Mouse (Mus musculus) CH12.LX (cell line): ENCODE measurements around the gene Gm10197. TPM values are rescaled to one million over a fixed set of nuclear protein-coding genes. Genes with fewer than 3 reads are reported as not detected.

Experiments used
- DNase-seq: peaks from one replicate; pipeline ENCODE4 v3.0.0-alpha.2; 2013; ENCODE audit errors: extremely low read depth
- H3K27ac ChIP-seq: 2 replicates; pipeline ENCODE4 v1.5.1; 2012; ENCODE audit warnings: low read depth, mild to moderate bottlenecking, control low read depth, moderate library complexity; ENCODE audit not compliant: insufficient read depth
- H3K27me3 ChIP-seq: replicated peaks from 2 replicates; pipeline ENCODE3; 2012; ENCODE audit warnings: inconsistent platforms
- H3K36me3 ChIP-seq, 2 experiments: replicated peaks in 1 of 2; 2 replicates each; pipeline versions ENCODE3 to v1.6.1; 2012; ENCODE audit warnings: inconsistent platforms in 1 of 2, low read length in 1 of 2, mild to moderate bottlenecking in 1 of 2, mixed read lengths in 1 of 2, moderate library complexity in 1 of 2; ENCODE audit not compliant: control insufficient read depth in 1 of 2, insufficient read depth in 1 of 2
- H3K4me1 ChIP-seq, 2 experiments: 2 replicates each; pipeline ENCODE4 v1.6.1; 2012; ENCODE audit warnings: inconsistent platforms in 1 of 2, moderate library complexity in 1 of 2; ENCODE audit not compliant: insufficient read depth in 2 of 2, control insufficient read depth in 1 of 2
- H3K4me2 ChIP-seq: 2 replicates; pipeline ENCODE4 v1.6.1; 2012; ENCODE audit warnings: low read depth, mild to moderate bottlenecking, control low read depth; ENCODE audit not compliant: poor library complexity, insufficient read depth, severe bottlenecking
- H3K4me3 ChIP-seq, 3 experiments: fragments of 150-350 bp in 1 of 3; sonication (generic) in 1 of 3; replicated peaks in 1 of 3; 2 replicates each; pipeline versions ENCODE3 to v1.5.1; 2011 to 2012; ENCODE audit warnings: low read depth in 2 of 3, low read length in 2 of 3, mild to moderate bottlenecking in 2 of 3, moderate library complexity in 2 of 3, control low read depth in 1 of 3, improper control_type of control experiment in 1 of 3, inconsistent platforms in 1 of 3, mixed read lengths in 1 of 3; ENCODE audit not compliant: poor library complexity in 1 of 3
- H3K79me2 ChIP-seq: replicated peaks from 2 replicates; pipeline ENCODE4 v1.6.1; 2012; ENCODE audit warnings: mild to moderate bottlenecking, moderate library complexity; ENCODE audit not compliant: control insufficient read depth, poor library complexity, insufficient read depth, severe bottlenecking; ENCODE audit errors: extremely low read depth
- H3K9ac ChIP-seq: 2 replicates; pipeline ENCODE4 v1.6.1; 2012; ENCODE audit warnings: low read depth, mild to moderate bottlenecking, control low read depth, moderate library complexity; ENCODE audit not compliant: insufficient read depth
- H3K9me3 ChIP-seq: replicated peaks from 2 replicates; pipeline ENCODE3; 2012; ENCODE audit warnings: low read length, inconsistent platforms, mixed read lengths
- BHLHE40 ChIP-seq: IDR thresholded peaks from 2 replicates; pipeline ENCODE4 v1.6.1; 2011; ENCODE audit warnings: mild to moderate bottlenecking, low read depth, low read length, improper control_type of control experiment
- CHD1 ChIP-seq: IDR thresholded peaks from 2 replicates; pipeline ENCODE4 v1.6.1; 2012; ENCODE audit warnings: low read depth, low read length, improper control_type of control experiment, inconsistent platforms
- CTCF ChIP-seq, 2 experiments: IDR thresholded peaks in 1 of 2; conservative IDR thresholded peaks in 1 of 2; 2 replicates each; pipeline ENCODE4 v1.5.1; 2011 to 2012; ENCODE audit warnings: low read depth in 2 of 2, low read length in 2 of 2, improper control_type of control experiment in 1 of 2, inconsistent platforms in 1 of 2, mild to moderate bottlenecking in 1 of 2, moderate library complexity in 1 of 2
- ELF1 ChIP-seq: IDR thresholded peaks from 2 replicates; pipeline ENCODE4 v1.6.1; 2014; ENCODE audit warnings: low read depth, mild to moderate bottlenecking, inconsistent platforms, low read length, improper control_type of control experiment
- ETS1 ChIP-seq: conservative IDR thresholded peaks from 2 replicates; pipeline ENCODE4 v1.6.1; 2012; ENCODE audit warnings: low read depth, mild to moderate bottlenecking, inconsistent platforms, low read length, improper control_type of control experiment, moderate library complexity
- GABPA ChIP-seq: IDR thresholded peaks from 2 replicates; pipeline ENCODE4 v1.6.1; 2012; ENCODE audit warnings: low read depth, low read length, improper control_type of control experiment, inconsistent platforms; ENCODE audit not compliant: insufficient replicate concordance
- HCFC1 ChIP-seq: IDR thresholded peaks from 2 replicates; pipeline ENCODE4 v1.6.1; 2012; ENCODE audit warnings: low read depth, mild to moderate bottlenecking, inconsistent platforms, low read length, improper control_type of control experiment
- JUND ChIP-seq: conservative IDR thresholded peaks from 2 replicates; pipeline ENCODE4 v1.6.1; 2011; ENCODE audit warnings: low read depth, low read length, improper control_type of control experiment
- KAT2A ChIP-seq: IDR thresholded peaks from 2 replicates; pipeline ENCODE4 v1.6.1; 2012; ENCODE audit warnings: low read length, improper control_type of control experiment, inconsistent platforms; ENCODE audit not compliant: insufficient replicate concordance
- MAX ChIP-seq: IDR thresholded peaks from 2 replicates; pipeline ENCODE4 v1.6.1; 2011; ENCODE audit warnings: low read length, improper control_type of control experiment
- MAZ ChIP-seq: IDR thresholded peaks from 2 replicates; pipeline ENCODE4 v1.6.1; 2012; ENCODE audit warnings: low read depth, mild to moderate bottlenecking, inconsistent platforms, low read length, improper control_type of control experiment, moderate library complexity
- MXI1 ChIP-seq: IDR thresholded peaks from 2 replicates; pipeline ENCODE4 v1.6.1; 2011; ENCODE audit warnings: mild to moderate bottlenecking, low read depth, low read length, improper control_type of control experiment
- NELFE ChIP-seq: IDR thresholded peaks from 2 replicates; pipeline ENCODE4 v1.6.1; 2011; ENCODE audit warnings: low read depth, low read length, improper control_type of control experiment
- POLR2A ChIP-seq: IDR thresholded peaks from 2 replicates; pipeline ENCODE4 v1.6.1; 2011; ENCODE audit warnings: low read depth, mild to moderate bottlenecking, improper control_type of control experiment, low read length
- RAD21 ChIP-seq: IDR thresholded peaks from 2 replicates; pipeline ENCODE4 v1.6.1; 2011; ENCODE audit warnings: low read depth, mild to moderate bottlenecking, low read length, improper control_type of control experiment, moderate library complexity
- SMC3 ChIP-seq: IDR thresholded peaks from 2 replicates; pipeline ENCODE4 v1.6.1; 2011; ENCODE audit warnings: low read depth, low read length, improper control_type of control experiment
- TBP ChIP-seq: conservative IDR thresholded peaks from 2 replicates; pipeline ENCODE4 v1.6.1; 2011; ENCODE audit warnings: low read depth, low read length, improper control_type of control experiment
- TCF12 ChIP-seq: IDR thresholded peaks from 2 replicates; pipeline ENCODE4 v1.6.1; 2014; ENCODE audit warnings: low read depth, mild to moderate bottlenecking, inconsistent platforms, low read length, improper control_type of control experiment
- UBTF ChIP-seq: IDR thresholded peaks from 2 replicates; pipeline ENCODE4 v1.6.1; 2012; ENCODE audit warnings: low read depth, mild to moderate bottlenecking, inconsistent platforms, low read length, improper control_type of control experiment, moderate library complexity
- USF1 ChIP-seq: IDR thresholded peaks from 2 replicates; pipeline ENCODE4 v1.6.1; 2014; ENCODE audit warnings: low read depth, mild to moderate bottlenecking, inconsistent platforms, low read length, improper control_type of control experiment
- ZC3H11A ChIP-seq: IDR thresholded peaks from 2 replicates; pipeline ENCODE4 v1.6.1; 2012; ENCODE audit warnings: low read depth, mild to moderate bottlenecking, inconsistent platforms, low read length, improper control_type of control experiment
- ZKSCAN1 ChIP-seq: IDR thresholded peaks from 2 replicates; pipeline ENCODE4 v1.6.1; 2012; ENCODE audit warnings: low read depth, inconsistent platforms, low read length, improper control_type of control experiment, borderline replicate concordance
- ZMIZ1 ChIP-seq: IDR thresholded peaks from 2 replicates; pipeline ENCODE4 v1.6.1; 2012; ENCODE audit warnings: low read depth, mild to moderate bottlenecking, inconsistent platforms, low read length, improper control_type of control experiment
- dilution Hi-C: fragments of 300-500 bp; cut with MboI; formaldehyde crosslinking; loops from 2 replicates; pipeline ENCODE4 v1.14.3; 2020; ENCODE audit warnings: low sequenced_read_pairs; ENCODE audit not compliant: extremely low pct_unique_long_range_greater_than_20kb, extremely low pct_ligation_motif_present
- in situ Hi-C: fragments of 300-500 bp; cut with MboI; formaldehyde crosslinking; loops from 3 replicates; pipeline ENCODE4 v1.14.3; 2019; ENCODE audit warnings: low sequenced_read_pairs, low pct_ligation_motif_present, low pct_unique_long_range_greater_than_20kb, mixed read lengths
- polyA plus RNA-seq: library from polyadenylated mRNA; unstranded; fragments of >175 nt; gene quantifications from 2 replicates; pipeline ENCODE4 v1.2.1, GENCODE M21; 2012; ENCODE audit warnings: low read depth; ENCODE audit not compliant: insufficient read length
- total RNA-seq, 2 experiments: library from RNA; depleted of rRNA; stranded (reverse); fragments of 300-350 nt in 1 of 2; fragments of >200 nt in 1 of 2; gene quantifications; 2 replicates each; pipeline ENCODE4 v1.2.3; 2012 to 2014

Gm10197 gene
- total and polyA plus RNA-seq, 3 experiments = 3.9 to 11.5 TPM; not detected in 1

DNA sequence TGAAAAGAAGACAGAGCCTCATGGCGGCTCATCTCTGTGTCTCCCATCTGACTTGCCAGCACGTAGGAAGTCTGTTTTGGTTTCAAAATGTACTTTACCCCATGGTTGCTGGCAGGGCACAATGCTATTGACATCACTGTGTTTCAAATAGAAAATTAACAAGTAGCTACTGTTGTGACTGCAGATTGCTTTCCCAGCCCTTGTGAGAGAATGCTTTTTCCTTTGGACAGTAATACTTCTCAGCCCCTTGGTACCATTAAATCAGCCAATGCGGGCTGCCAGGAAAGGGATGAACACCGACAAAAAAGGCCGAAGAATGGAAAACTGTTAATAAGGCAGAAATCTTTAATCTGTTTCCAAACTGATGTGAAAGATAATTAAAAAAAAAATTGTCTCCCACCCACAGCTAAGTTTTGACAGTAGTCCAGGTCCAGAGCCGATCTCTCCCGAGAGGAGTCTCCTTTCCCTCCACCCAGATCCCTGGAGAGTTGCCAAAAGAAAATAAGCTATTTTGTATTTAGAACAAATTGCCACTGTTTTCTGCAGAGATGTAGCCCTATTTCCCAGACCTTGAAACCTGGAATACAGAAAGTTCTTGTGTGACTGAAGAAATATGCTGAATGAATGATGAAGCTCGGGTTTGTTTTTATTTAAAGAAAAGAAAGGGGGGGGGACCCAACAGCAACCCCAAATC, 11.2 kb downstream of the Gm10197 start:
- Histone ChIP-seq H3K4me2 (no peak overlapping the region), H3K9me3 (peaks cover 3% of the 10 kb centered on the region), H3K4me3 (no peak overlapping the region), H3K9ac (no peak overlapping the region), H3K4me1 (no peaks in the 10 kb centered on the region), H3K27me3 (no peaks in the 10 kb centered on the region), H3K36me3 (peaks cover 0 to 2% of the 10 kb centered on the region in 2 experiments), H3K27ac (no peak overlapping the region), H3K79me2 (no peaks in the 10 kb centered on the region)
- in situ Hi-C loops = loop anchor here (5.0 kb wide), 1 partner anchor 113 kb away; no protein-coding TSS in a partner anchor
- DNase-seq = no peak
- no peak for TF ChIP-seq ZC3H11A
- TF ChIP-seq TCF12 = no peak
- TF ChIP-seq UBTF = no peak
- no peak for TF ChIP-seq ELF1
- TF ChIP-seq CHD1 = no peak
- no peak for TF ChIP-seq RAD21
- no peak for TF ChIP-seq JUND
- TF ChIP-seq USF1 = no peak
- no peak for TF ChIP-seq GABPA
- no peak for TF ChIP-seq KAT2A
- no peak for TF ChIP-seq MAX
- no peak for TF ChIP-seq BHLHE40
- no peak for TF ChIP-seq POLR2A
- no peak for TF ChIP-seq SMC3
- no peak for TF ChIP-seq ZKSCAN1
- TF ChIP-seq ZMIZ1 = no peak
- TF ChIP-seq MXI1 = no peak
- dilution Hi-C loops = no loop called here

DNA sequence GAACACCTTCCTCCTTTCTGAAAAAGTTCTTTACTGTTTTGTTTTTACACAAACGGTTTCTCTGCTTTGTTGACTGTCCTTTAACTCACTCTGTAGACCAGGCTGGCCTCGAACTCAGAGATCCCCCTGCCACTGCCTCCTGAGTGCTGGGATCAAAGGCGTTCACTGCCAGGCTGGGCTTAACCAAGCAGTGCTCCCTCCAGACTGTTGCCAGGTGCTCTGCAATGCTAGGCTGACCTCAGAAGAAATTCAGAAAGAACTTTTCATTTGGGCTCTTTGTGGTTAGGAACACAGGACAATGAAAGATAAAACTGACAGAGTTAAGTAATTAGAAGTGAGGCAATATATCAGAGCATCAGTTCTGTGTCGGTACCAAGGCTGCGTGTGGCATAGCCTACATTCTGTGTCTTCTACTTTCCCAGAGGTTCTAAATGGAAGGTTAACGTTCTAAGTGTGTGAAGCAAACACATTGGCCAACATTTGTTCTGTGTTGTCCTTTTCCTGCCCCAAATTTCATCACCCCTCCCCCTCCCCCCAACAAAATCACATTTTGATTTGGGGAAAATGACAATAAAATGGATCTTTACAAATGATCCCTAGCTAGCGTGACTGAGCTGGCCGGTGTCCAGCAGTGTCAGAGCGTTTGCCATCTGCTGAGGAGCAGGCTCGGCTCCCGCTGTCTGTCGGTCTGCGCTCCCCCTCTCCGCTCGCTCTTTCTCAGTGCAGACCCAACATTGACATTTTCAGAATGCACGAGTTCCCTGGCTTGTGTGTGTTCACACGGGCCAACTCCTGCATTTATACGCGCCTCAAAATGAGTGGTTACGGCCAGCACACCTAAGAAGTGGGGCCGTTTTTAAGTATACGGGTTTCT, 12.2 kb downstream of the Gm10197 start:
- no peak for DNase-seq
- in situ Hi-C loops = loop anchor here (5.0 kb wide), 1 partner anchor 112 kb away; no protein-coding TSS in a partner anchor
- no peaks in the 10 kb centered on the region for H3K27me3 ChIP-seq
- peaks cover 0 to 2% of the 10 kb centered on the region in 2 experiments for H3K36me3 ChIP-seq
- H3K27ac ChIP-seq = no peak overlapping the region
- H3K9me3 ChIP-seq = peaks cover 3% of the 10 kb centered on the region
- dilution Hi-C loops = no loop called here
- no peak overlapping the region for H3K4me3 ChIP-seq
- H3K4me2 ChIP-seq = no peak overlapping the region
- TF ChIP-seq JUND (no peak), MAZ (no peak), ELF1 (no peak), MAX (no peak), POLR2A (no peak), ETS1 (no peak), TBP (no peak), CTCF (conservative IDR thresholded peaks at IDR 0.05 in 1 of 2, IDR thresholded peaks at IDR 0.05 in 1 of 2; ENCODE audit: low read depth in 2 of 2, low read length in 2 of 2) (no peak), ZKSCAN1 (no peak), HCFC1 (no peak), MXI1 (no peak), CHD1 (no peak), NELFE (no peak)
- H3K9ac ChIP-seq = no peak overlapping the region
- no peaks in the 10 kb centered on the region for H3K4me1 ChIP-seq
- H3K79me2 ChIP-seq = no peaks in the 10 kb centered on the region
